Mouse (Mus musculus) forebrain, embryonic 12.5 days (tissue): ENCODE measurements around the gene Lamb3. TPM values are rescaled to one million over a fixed set of nuclear protein-coding genes. Genes with fewer than 3 reads are reported as not detected.

Experiments used
- ATAC-seq: fragments of 200-750 bp; cut with Nextera tagmentation; 2 replicates; pipeline ENCODE4 v1.8.0; 2017; ENCODE audit warnings: moderate TSS enrichment; ENCODE audit not compliant: low FRiP score
- H3K27ac ChIP-seq: fragments of 300-500 bp; sonication (generic); 2 replicates; pipeline ENCODE4 v1.5.1; 2016; ENCODE audit warnings: mild to moderate bottlenecking
- H3K27me3 ChIP-seq: fragments of 300-500 bp; sonication (generic); 2 replicates; pipeline ENCODE4 v1.6.1; 2016; ENCODE audit warnings: mild to moderate bottlenecking
- H3K36me3 ChIP-seq: fragments of 300-500 bp; sonication (generic); replicated peaks from 2 replicates; pipeline ENCODE4 v1.6.1; 2016; ENCODE audit warnings: mild to moderate bottlenecking
- H3K4me1 ChIP-seq: fragments of 300-500 bp; sonication (generic); 2 replicates; pipeline ENCODE4 v1.6.1; 2016
- H3K4me2 ChIP-seq: fragments of 300-500 bp; sonication (generic); 2 replicates; pipeline ENCODE4 v1.6.1; 2016; ENCODE audit warnings: mild to moderate bottlenecking, moderate library complexity
- H3K4me3 ChIP-seq: fragments of 300-500 bp; sonication (generic); replicated peaks from 2 replicates; pipeline ENCODE4 v1.5.1; 2016; ENCODE audit warnings: mild to moderate bottlenecking
- H3K9ac ChIP-seq: fragments of 300-500 bp; sonication (generic); 2 replicates; pipeline ENCODE4 v1.6.1; 2016; ENCODE audit warnings: mild to moderate bottlenecking
- H3K9me3 ChIP-seq: fragments of 300-500 bp; sonication (generic); 2 replicates; pipeline ENCODE4 v1.6.1; 2016
- WGBS: fragments of 180-500 bp; shearing (Covaris S2); methylation state at CpG from one replicate; pipeline ENCODE4 v1.1.7; 2016; 5-methylcytosine and 5-hydroxymethylcytosine counted together
- polyA plus RNA-seq: library from polyadenylated mRNA; unstranded; fragments of >200 nt; fragmentation: Nextera tagmentation; extraction: Ambion mirVana; gene quantifications from 2 replicates; pipeline ENCODE4 v1.2.1, GENCODE M21; 2016

Lamb3 gene
- polyA plus RNA-seq, 1 experiment from 2014 or later, result 0.77 TPM

DNA sequence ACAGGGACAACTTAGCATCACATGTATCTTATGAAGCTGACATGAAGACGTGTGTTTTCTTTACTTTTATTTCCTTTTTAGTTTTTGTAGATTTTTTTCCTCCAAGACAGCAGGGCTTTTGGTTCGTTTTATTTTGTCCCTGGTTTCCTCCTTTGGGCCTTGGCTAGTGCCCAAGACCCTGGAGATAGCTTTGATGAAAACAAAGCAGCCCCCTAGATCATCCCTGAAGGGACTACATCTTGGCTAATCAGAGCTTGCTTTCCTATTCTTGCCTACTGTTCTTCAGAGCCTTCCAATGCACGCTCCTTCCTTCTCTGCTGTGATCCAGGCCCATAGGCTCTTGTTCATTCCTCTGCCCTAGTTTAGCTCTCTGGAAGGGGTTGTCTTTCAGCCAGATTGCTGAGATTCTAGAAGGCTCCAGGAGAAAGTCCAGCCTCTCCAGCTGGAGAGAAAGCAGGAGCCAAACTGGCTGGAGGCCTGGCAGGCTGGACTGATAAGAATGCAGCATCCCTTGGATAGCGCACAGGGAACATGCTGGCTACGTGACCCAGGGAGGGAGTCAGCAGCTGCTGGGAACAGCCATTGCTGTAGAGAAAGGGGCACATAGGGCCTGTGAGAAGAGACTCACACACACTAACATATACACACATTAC is 108.3 kb downstream of the Lamb3 start:
- WGBS, result 81% methylated on average over 5 of the region's 5 CpGs
- no peak for ATAC-seq
- no peaks in the 10 kb centered on the region for H3K9me3 ChIP-seq
- H3K27me3 ChIP-seq, result no peaks in the 10 kb centered on the region
- H3K4me2 ChIP-seq, result no peak overlapping the region
- H3K9ac ChIP-seq, result no peak overlapping the region
- H3K4me1 ChIP-seq, result peaks cover 6% of the 10 kb centered on the region
- H3K36me3 ChIP-seq, result no peaks in the 10 kb centered on the region
- no peak overlapping the region for H3K4me3 ChIP-seq
- no peak overlapping the region for H3K27ac ChIP-seq

DNA sequence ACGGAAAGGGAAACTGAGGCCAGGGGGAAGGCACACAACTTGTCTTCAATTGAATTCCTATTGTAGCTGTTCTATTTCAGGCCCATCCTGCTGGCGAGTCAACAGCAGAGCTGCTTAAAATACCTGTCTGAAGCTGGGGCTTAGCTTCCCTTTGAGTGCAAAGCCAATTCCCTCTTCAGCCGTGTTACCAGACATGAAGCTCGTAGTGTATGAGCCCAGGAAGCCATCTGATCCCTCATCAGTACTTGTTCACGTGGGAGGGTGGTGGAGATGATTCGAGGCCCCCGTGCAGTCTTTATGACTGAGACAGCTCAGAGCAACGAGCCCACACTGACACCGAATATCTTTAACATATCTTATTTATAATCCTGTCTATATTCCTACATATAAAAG is 108.9 kb downstream of the Lamb3 start:
- no peaks in the 10 kb centered on the region for H3K9me3 ChIP-seq
- no peak overlapping the region for H3K4me2 ChIP-seq
- WGBS, result 84% methylated on average over 9 of the region's 9 CpGs
- no peak overlapping the region for H3K9ac ChIP-seq
- H3K36me3 ChIP-seq, result no peaks in the 10 kb centered on the region
- no peak for ATAC-seq
- no peaks in the 10 kb centered on the region for H3K27me3 ChIP-seq
- no peak overlapping the region for H3K27ac ChIP-seq
- H3K4me1 ChIP-seq, result peaks cover 6% of the 10 kb centered on the region
- no peak overlapping the region for H3K4me3 ChIP-seq

DNA sequence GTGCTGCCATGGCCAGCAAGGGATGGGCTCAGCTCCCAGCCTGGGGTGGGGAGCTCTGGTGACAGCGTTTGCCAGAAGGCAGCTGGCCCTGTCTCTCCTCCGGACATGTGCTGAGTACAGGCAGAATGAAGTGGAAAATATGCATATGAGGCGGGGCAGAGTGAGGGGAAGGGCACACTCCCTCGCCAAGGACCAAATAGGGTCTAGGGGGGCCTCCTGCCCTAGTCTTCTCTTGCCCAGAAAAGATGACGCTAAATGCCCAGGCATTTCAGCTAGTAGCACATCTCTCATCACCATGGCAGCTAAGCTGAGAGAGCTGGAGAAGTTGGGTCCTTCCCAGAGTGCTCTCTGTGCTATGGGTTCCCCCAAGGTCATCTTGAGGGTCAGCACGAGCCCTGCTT is 109.7 kb downstream of the Lamb3 start:
- Histone ChIP-seq H3K4me3 (no peak overlapping the region), H3K36me3 (no peaks in the 10 kb centered on the region), H3K4me1 (peaks cover 6% of the 10 kb centered on the region), H3K4me2 (no peak overlapping the region), H3K27ac (no peak overlapping the region), H3K9ac (no peak overlapping the region), H3K27me3 (no peaks in the 10 kb centered on the region), H3K9me3 (no peaks in the 10 kb centered on the region)
- no peak for ATAC-seq
- 57% methylated on average over 6 of the region's 6 CpGs for WGBS

DNA sequence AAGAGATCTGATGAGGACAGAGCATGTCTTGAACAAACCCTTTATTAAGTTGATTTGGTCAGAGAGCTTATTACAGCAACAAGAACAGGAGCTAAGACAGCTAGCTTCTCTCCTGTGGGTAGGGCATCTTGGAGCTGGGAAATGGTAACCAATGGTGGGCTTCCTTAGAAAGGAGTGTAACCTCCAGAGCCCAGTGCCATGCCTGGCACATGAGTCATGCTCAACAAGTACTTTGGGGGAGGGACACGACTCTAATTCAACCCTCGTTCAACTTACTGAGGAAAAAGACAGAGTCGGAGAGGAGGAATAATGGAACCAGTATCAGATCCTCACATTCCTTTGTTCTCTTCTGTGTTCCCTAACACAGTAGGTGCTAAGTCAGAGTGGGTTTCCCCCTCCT is 112.2 kb downstream of the Lamb3 start:
- Histone ChIP-seq H3K9ac (no peak overlapping the region), H3K27ac (no peak overlapping the region), H3K27me3 (no peaks in the 10 kb centered on the region), H3K4me3 (no peak overlapping the region), H3K36me3 (no peaks in the 10 kb centered on the region), H3K4me2 (no peak overlapping the region), H3K9me3 (no peaks in the 10 kb centered on the region), H3K4me1 (peaks cover 6% of the 10 kb centered on the region)
- 48% methylated on average over 3 of the region's 3 CpGs for WGBS
- ATAC-seq, result no peak

DNA sequence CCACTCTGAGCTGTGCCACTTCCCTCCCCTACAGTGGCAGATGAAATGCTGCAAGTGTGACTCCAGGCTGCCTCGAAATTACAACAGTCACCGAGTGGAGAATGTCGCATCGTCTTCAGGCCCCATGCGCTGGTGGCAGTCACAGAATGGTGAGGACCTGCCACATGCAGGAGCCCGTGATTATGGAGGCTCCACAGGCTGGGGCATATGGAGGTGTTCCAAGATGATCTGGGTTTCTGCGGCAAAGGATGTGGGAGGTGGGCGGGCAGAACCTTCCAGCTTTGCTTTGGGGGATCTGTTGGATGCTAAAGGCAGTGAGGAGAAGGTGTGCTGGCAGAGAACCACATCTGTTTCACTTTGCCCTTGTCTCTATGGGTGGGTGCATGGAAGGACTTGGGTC is 112.9 kb downstream of the Lamb3 start:
- Histone ChIP-seq H3K4me3 (no peak overlapping the region), H3K36me3 (no peaks in the 10 kb centered on the region), H3K9ac (no peak overlapping the region), H3K4me2 (no peak overlapping the region), H3K27me3 (no peaks in the 10 kb centered on the region), H3K4me1 (peaks cover 6% of the 10 kb centered on the region), H3K27ac (no peak overlapping the region), H3K9me3 (no peaks in the 10 kb centered on the region)
- no peak for ATAC-seq
- 89% methylated on average over 8 of the region's 8 CpGs for WGBS

DNA sequence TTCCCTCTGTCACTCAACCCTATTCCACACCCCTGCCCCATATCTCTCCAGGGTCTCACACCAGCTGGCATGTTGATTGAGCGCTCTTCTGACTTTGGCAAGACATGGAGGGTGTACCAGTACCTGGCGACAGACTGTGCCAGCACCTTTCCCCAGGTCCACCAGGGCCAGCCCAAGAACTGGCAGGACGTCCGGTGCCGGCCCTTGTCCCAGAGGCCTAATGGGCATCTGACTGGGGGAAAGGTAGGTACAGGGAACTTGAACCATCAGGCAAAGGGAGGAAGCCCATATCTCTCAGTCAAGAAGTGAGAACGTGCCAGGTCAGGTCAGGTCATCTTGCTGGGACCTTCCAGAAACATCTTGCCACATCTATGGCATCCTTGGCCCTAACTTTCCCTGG is 116.2 kb downstream of the Lamb3 start:
- Histone ChIP-seq H3K9me3 (no peaks in the 10 kb centered on the region), H3K36me3 (no peaks in the 10 kb centered on the region), H3K27ac (no peak overlapping the region), H3K4me2 (no peak overlapping the region), H3K4me3 (no peak overlapping the region), H3K9ac (no peak overlapping the region), H3K4me1 (no peaks in the 10 kb centered on the region), H3K27me3 (no peaks in the 10 kb centered on the region)
- 94% methylated on average over 6 of the region's 6 CpGs for WGBS
- no peak for ATAC-seq

GRCm38 (mm10) chr1:193324224-193324623 is 116.7 kb downstream of the Lamb3 start:
- no peaks in the 10 kb centered on the region for H3K4me1 ChIP-seq
- no peak for ATAC-seq
- no peak overlapping the region for H3K27ac ChIP-seq
- 39% methylated on average over 2 of the region's 2 CpGs for WGBS
- H3K27me3 ChIP-seq, result no peaks in the 10 kb centered on the region
- no peaks in the 10 kb centered on the region for H3K9me3 ChIP-seq
- no peak overlapping the region for H3K4me3 ChIP-seq
- H3K9ac ChIP-seq, result no peak overlapping the region
- no peaks in the 10 kb centered on the region for H3K36me3 ChIP-seq
- H3K4me2 ChIP-seq, result no peak overlapping the region

DNA sequence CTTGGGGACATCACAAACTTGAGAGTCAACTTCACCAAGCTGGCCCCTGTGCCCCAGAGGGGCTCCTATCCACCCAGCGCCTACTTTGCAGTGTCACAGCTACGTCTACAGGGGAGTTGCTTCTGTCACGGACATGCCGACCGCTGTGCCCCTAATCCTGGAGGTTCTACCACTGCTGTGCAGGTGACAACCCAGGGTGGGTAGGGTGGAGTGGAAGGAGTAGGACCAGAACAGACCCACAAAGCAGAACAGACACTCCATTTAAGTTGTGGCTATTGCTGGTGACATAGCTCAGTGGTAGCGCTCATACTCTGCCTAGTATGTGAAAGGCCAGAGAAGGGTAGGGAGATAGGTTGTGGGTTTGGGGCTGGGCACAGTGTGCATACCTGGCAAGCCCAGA is 118.4 kb downstream of the Lamb3 start:
- no peaks in the 10 kb centered on the region for H3K27me3 ChIP-seq
- no peak overlapping the region for H3K4me3 ChIP-seq
- no peak overlapping the region for H3K9ac ChIP-seq
- whole genome bisulfite sequencing, result 89% methylated on average over 6 of the region's 6 CpGs
- H3K36me3 ChIP-seq, result no peaks in the 10 kb centered on the region
- H3K9me3 ChIP-seq, result no peaks in the 10 kb centered on the region
- H3K4me2 ChIP-seq, result no peak overlapping the region
- ATAC-seq, result no peak
- peaks cover 12% of the 10 kb centered on the region for H3K4me1 ChIP-seq
- H3K27ac ChIP-seq, result no peak overlapping the region

DNA sequence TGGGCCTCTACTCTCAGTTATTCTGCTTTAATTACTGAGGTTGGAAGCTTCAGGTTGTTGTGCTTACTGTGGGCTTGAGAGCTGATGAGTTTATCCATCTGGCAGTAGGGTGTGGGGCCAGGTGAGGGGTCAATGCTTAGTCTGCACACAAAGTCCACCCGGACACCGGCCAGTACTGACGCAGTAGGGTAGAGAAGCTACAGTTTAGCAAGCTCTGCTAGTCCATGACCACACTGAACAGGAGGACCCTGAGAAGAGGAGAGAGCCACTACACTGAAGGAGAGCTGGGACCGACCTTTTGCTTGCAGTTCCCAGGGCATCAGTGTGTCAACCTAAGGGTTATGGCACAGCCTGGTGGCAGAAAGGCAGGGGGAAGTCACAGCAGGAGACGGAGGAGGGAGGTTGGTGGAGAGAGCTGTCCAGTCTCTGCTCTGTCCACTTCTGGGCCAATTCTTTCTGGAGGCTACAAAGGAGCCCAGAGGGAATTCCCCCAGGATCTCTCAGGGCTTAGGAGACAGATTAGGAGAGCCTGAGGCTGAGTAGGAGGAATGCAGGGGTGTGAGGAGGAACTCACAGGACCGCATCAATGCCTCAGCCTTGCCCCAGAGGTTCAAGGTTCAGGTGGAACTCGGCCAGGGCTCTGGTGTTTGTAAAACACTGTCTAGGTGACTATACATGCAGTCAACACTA is 119.1 kb downstream of the Lamb3 start:
- 75% methylated on average over 7 of the region's 7 CpGs for WGBS
- Histone ChIP-seq H3K4me2 (no peak overlapping the region), H3K9me3 (no peaks in the 10 kb centered on the region), H3K9ac (no peak overlapping the region), H3K27me3 (no peaks in the 10 kb centered on the region), H3K4me3 (no peak overlapping the region), H3K4me1 (peaks cover 12% of the 10 kb centered on the region), H3K36me3 (no peaks in the 10 kb centered on the region), H3K27ac (no peak overlapping the region)
- no peak for ATAC-seq

- H3K9me3 ChIP-seq, result no peaks in the 10 kb centered on the region
- H3K4me3 ChIP-seq, result no peak overlapping the region
- no peaks in the 10 kb centered on the region for H3K36me3 ChIP-seq
- H3K27ac ChIP-seq, result no peak overlapping the region
- no peak for ATAC-seq
- WGBS, result 80% methylated on average over 1 of the region's 1 CpGs
- peaks cover 12% of the 10 kb centered on the region for H3K4me1 ChIP-seq
- no peak overlapping the region for H3K4me2 ChIP-seq
- no peaks in the 10 kb centered on the region for H3K27me3 ChIP-seq
- H3K9ac ChIP-seq, result no peak overlapping the region
Observed at GRCm38 (mm10) chr1:193327216-193327615, 119.7 kb downstream of the Lamb3 start.

DNA sequence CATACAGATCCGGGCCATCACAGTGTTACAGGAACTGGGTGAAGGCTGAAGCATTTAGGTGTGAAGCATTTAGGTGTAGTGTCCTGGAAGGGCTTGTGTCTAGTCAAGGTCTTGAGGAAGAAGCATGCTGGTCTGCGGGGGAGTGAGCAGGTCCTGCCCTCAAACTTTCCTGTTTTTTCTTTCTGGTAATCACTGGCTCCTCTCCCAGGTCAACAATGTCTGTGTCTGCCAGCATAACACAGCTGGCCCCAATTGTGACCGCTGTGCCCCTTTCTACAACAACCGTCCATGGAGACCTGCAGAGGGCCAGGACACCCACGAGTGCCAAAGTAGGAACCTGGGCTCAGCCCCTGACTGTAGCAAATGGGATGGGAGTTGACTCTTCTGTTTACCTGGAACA is 120.2 kb downstream of the Lamb3 start:
- Histone ChIP-seq H3K36me3 (no peaks in the 10 kb centered on the region), H3K4me1 (peaks cover 12% of the 10 kb centered on the region), H3K4me3 (no peak overlapping the region), H3K27ac (no peak overlapping the region), H3K9me3 (no peaks in the 10 kb centered on the region), H3K4me2 (no peak overlapping the region), H3K27me3 (no peaks in the 10 kb centered on the region), H3K9ac (no peak overlapping the region)
- no peak for ATAC-seq
- 83% methylated on average over 5 of the region's 5 CpGs for WGBS

- no peak overlapping the region for H3K9ac ChIP-seq
- no peak overlapping the region for H3K27ac ChIP-seq
- WGBS, result 71% methylated on average over 9 of the region's 9 CpGs
- no peaks in the 10 kb centered on the region for H3K9me3 ChIP-seq
- ATAC-seq, result no peak; the same call in 1 of the 2 replicates
- peaks cover 16% of the 10 kb centered on the region for H3K4me1 ChIP-seq
- H3K36me3 ChIP-seq, result no peaks in the 10 kb centered on the region
- no peak overlapping the region for H3K4me3 ChIP-seq
- H3K27me3 ChIP-seq, result no peaks in the 10 kb centered on the region
- H3K4me2 ChIP-seq, result no peak overlapping the region
Observed at GRCm38 (mm10) chr1:193329557-193329956, 122.1 kb downstream of the Lamb3 start.

- H3K27ac ChIP-seq, result no peak overlapping the region
Observed at GRCm38 (mm10) chr1:193330172-193330571, 122.7 kb downstream of the Lamb3 start.

More at GRCm38 (mm10) chr1:193330172-193330571, 122.7 kb downstream of the Lamb3 start:
- WGBS, result 34% methylated on average over 10 of the region's 10 CpGs
- Histone ChIP-seq H3K9me3 (no peaks in the 10 kb centered on the region), H3K4me3 (no peak overlapping the region), H3K27me3 (no peaks in the 10 kb centered on the region), H3K4me1 (peaks cover 19% of the 10 kb centered on the region), H3K4me2 (no peak overlapping the region), H3K36me3 (no peaks in the 10 kb centered on the region), H3K9ac (no peak overlapping the region)
- peak; percentile 89 for ATAC-seq
